ENCODE assay signal across 7 mouse cellular contexts in the genomic region with DNA sequence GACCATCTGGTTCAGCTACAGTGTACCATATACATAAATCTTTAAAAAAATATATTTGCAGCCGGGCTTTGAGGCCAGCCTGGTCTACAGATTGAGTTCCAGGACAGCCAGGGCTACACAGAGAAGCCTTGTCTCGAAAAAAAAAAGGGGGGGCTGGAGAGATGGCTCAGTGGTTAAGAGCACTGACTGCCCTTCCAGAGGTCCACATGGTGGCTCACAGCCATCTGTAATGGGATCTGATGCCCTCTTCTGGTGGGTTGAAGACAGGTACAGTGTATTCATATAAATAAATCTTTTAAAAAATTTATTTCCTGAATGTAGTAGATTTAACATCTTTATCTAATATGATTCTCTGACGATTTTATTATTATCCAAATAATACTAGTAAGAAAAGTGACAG. TPM values are rescaled to one million over a fixed set of nuclear protein-coding genes. Genes with fewer than 3 reads are reported as not detected.
DNase-seq lines count a peak whose midpoint lies in the region; ATAC-seq and TF ChIP-seq lines count a peak whose summit lies in the region.
"Not testable (repeated sequence)": the region's sequence is repeated elsewhere in the genome, so short reads cannot be mapped to it uniquely, and the experiment has no call there.

No protein-coding gene starts in this region.

- H3K36me3 ChIP-seq in forebrain, embryonic 11.5 days (ENCODE audit: control insufficient read depth, insufficient read depth, low read length); midbrain, postnatal 0 days (ENCODE audit: insufficient read depth, low read length); testis, adult 2 months (ENCODE audit: control insufficient read depth, insufficient read depth, low read length): not testable (repeated sequence)

- H3K27me3 ChIP-seq in forebrain, embryonic 11.5 days (ENCODE audit: control insufficient read depth, insufficient read depth, low read length); midbrain, postnatal 0 days (ENCODE audit: insufficient read depth, low read length); testis, adult 2 months (ENCODE audit: control insufficient read depth, insufficient read depth, low read length): not testable (repeated sequence)

- DNase-seq in A20 (ENCODE audit: low read depth, low spot score) = peak; percentile 48
- DNase-seq in forebrain, embryonic 11.5 days (ENCODE audit: low spot score) = peak; percentile 43
- DNase-seq in induced T-regulatory cell, adult 2 months (ENCODE audit: low read depth) = peak; percentile 29
- DNase-seq in left cerebral cortex, adult 2 months (ENCODE audit: extremely low spot score in 1 of 2, low spot score in 2 of 2); midbrain, postnatal 0 days (ENCODE audit: low spot score): not testable (repeated sequence)

- not testable (repeated sequence) for H3K4me1 ChIP-seq in bone marrow, adult 2 months (ENCODE audit: control insufficient read depth, insufficient read depth, low read length)
- H3K4me1 ChIP-seq in forebrain, embryonic 11.5 days (replicated peaks; ENCODE audit: control insufficient read depth, insufficient read depth, low read length) = peaks cover 13% of the 10 kb centered on the region
- H3K4me1 ChIP-seq in midbrain, postnatal 0 days (ENCODE audit: insufficient read depth, low read length) = peaks cover 10% of the 10 kb centered on the region
- peaks cover 17% of the 10 kb centered on the region for H3K4me1 ChIP-seq in testis, adult 2 months (ENCODE audit: control insufficient read depth, insufficient read depth, low read length)

- WGBS in bone marrow, adult 2 months = 52% methylated on average over 3 of the region's 3 CpGs
- 68% methylated on average over 3 of the region's 3 CpGs for WGBS in forebrain, embryonic 11.5 days
- 66% methylated on average over 3 of the region's 3 CpGs for WGBS in midbrain, postnatal 0 days

- intact Hi-C loops in left cerebral cortex, adult 2 months (cut with DNase I) = loop anchor here (2.0 kb wide), 1 partner anchor 637 kb away; no protein-coding TSS in a partner anchor

- H3K9me3 ChIP-seq in forebrain, embryonic 11.5 days (ENCODE audit: control insufficient read depth, low read length); midbrain, postnatal 0 days (ENCODE audit: low read length): not testable (repeated sequence)

- H3K4me2 ChIP-seq in forebrain, embryonic 11.5 days (ENCODE audit: low read depth, low read length, severe bottlenecking); midbrain, postnatal 0 days (ENCODE audit: low read depth, low read length, poor library complexity, severe bottlenecking): not testable (repeated sequence)

- ATAC-seq in forebrain, embryonic 11.5 days (replicated peaks; ENCODE audit: low FRiP score); midbrain, postnatal 0 days (ENCODE audit: low FRiP score): not testable (repeated sequence)

- not testable (repeated sequence) for H3K27ac ChIP-seq in bone marrow, adult 2 months (ENCODE audit: control insufficient read depth, insufficient read depth, low read depth, low read length, poor library complexity); forebrain, embryonic 11.5 days (ENCODE audit: low read depth, low read length); left cerebral cortex, adult 2 months; midbrain, postnatal 0 days (ENCODE audit: low read depth, low read length); testis, adult 2 months (ENCODE audit: control insufficient read depth, insufficient read depth, low read depth, low read length)

- TF ChIP-seq CTCF in bone marrow, adult 2 months (IDR thresholded peaks at IDR 0.05; ENCODE audit: control insufficient read depth, insufficient read depth, low read length) = peak; percentile 6; the same call in 1 of the 2 replicates
- peak; percentile 45 for TF ChIP-seq CTCF in left cerebral cortex, adult 2 months (IDR thresholded peaks at IDR 0.05)
- peak; percentile 44 for TF ChIP-seq CTCF in midbrain, postnatal 0 days (IDR thresholded peaks at IDR 0.05)
- not testable (repeated sequence) for TF ChIP-seq CTCF in testis, adult 2 months (IDR thresholded peaks at IDR 0.05; ENCODE audit: control insufficient read depth, insufficient read depth, insufficient replicate concordance, low read depth, low read length)

- not testable (repeated sequence) for H3K4me3 ChIP-seq in bone marrow, adult 2 months (replicated peaks; ENCODE audit: control insufficient read depth, low read depth, low read length); forebrain, embryonic 11.5 days (ENCODE audit: low read depth, low read length); left cerebral cortex, adult 2 months; midbrain, postnatal 0 days (ENCODE audit: low read depth, low read length)
- peak overlapping the region; percentile 95 for H3K4me3 ChIP-seq in testis, adult 2 months (ENCODE audit: control insufficient read depth, low read depth, low read length)

- H3K9ac ChIP-seq in forebrain, embryonic 11.5 days (ENCODE audit: low read length); midbrain, postnatal 0 days (replicated peaks; ENCODE audit: low read length, poor library complexity, severe bottlenecking): not testable (repeated sequence)

- TF ChIP-seq POLR2A in bone marrow, adult 2 months (IDR thresholded peaks at IDR 0.05; ENCODE audit: borderline replicate concordance, control insufficient read depth, low read depth, low read length); testis, adult 2 months (IDR thresholded peaks at IDR 0.05; ENCODE audit: control insufficient read depth, low read depth, low read length): not testable (repeated sequence)

RNA-seq across cellular contexts. Expression of gene 4931428F04Rik, which starts 2.1 kb away (rescaled TPM):
- 1.5 and 2.2 TPM in 2 replicates for polyA plus RNA-seq in bone marrow, adult 2 months (2011; ENCODE audit: insufficient read depth, insufficient read length, low replicate concordance, missing spikeins)
- 23.4 and 30.3 TPM in 2 replicates for polyA plus RNA-seq in forebrain, embryonic 11.5 days (2014; fragmentation: Nextera tagmentation; extraction: Ambion mirVana)
- 10 to 100 TPM; 28.0 to 30.0 TPM for total RNA-seq in left cerebral cortex, adult 2 months (2021)
- 63.6 and 79.2 TPM in 2 replicates for total RNA-seq in midbrain, postnatal 0 days (2014; rRNA removed)
- 131 and 132 TPM in 2 replicates for polyA plus RNA-seq in midbrain, postnatal 0 days (2015; fragmentation: Nextera tagmentation; extraction: Ambion mirVana)
- polyA plus RNA-seq in testis, adult 2 months (2012; rRNA removed) = 78.2 and 90.9 TPM in 2 replicates

RNA-seq across cellular contexts. Expression of gene Exoc3l, which starts 4.1 kb away (rescaled TPM):
- polyA plus RNA-seq in bone marrow, adult 2 months (2011; ENCODE audit: insufficient read depth, insufficient read length, low replicate concordance, missing spikeins) = 5.7 and 10.4 TPM in 2 replicates
- polyA plus RNA-seq in forebrain, embryonic 11.5 days (2014; fragmentation: Nextera tagmentation; extraction: Ambion mirVana) = 10.3 TPM in 2 replicates
- total RNA-seq in left cerebral cortex, adult 2 months (2021) = 1 to 10 TPM; 1.1 to 2.2 TPM
- 2.0 and 5.1 TPM in 2 replicates for total RNA-seq in midbrain, postnatal 0 days (2014; rRNA removed)
- 6.8 and 6.9 TPM in 2 replicates for polyA plus RNA-seq in midbrain, postnatal 0 days (2015; fragmentation: Nextera tagmentation; extraction: Ambion mirVana)
- 28.2 and 28.5 TPM in 2 replicates for polyA plus RNA-seq in testis, adult 2 months (2012; rRNA removed)

RNA-seq across cellular contexts. Expression of gene E2f4, which starts 5.7 kb away (rescaled TPM):
- polyA plus RNA-seq in bone marrow, adult 2 months (2011; ENCODE audit: insufficient read depth, insufficient read length, low replicate concordance, missing spikeins) = 108 and 115 TPM in 2 replicates
- 122 and 135 TPM in 2 replicates for polyA plus RNA-seq in forebrain, embryonic 11.5 days (2014; fragmentation: Nextera tagmentation; extraction: Ambion mirVana)
- 10 to 100 TPM; 36.4 to 39.3 TPM for total RNA-seq in left cerebral cortex, adult 2 months (2021)
- total RNA-seq in midbrain, postnatal 0 days (2014; rRNA removed) = 28.2 and 35.7 TPM in 2 replicates
- 29.1 and 29.3 TPM in 2 replicates for polyA plus RNA-seq in midbrain, postnatal 0 days (2015; fragmentation: Nextera tagmentation; extraction: Ambion mirVana)
- 64.1 and 67.7 TPM in 2 replicates for polyA plus RNA-seq in testis, adult 2 months (2012; rRNA removed)

RNA-seq across cellular contexts. Expression of gene Elmo3, which starts 13.6 kb away (rescaled TPM):
- polyA plus RNA-seq in bone marrow, adult 2 months (2011; ENCODE audit: insufficient read depth, insufficient read length, low replicate concordance, missing spikeins) = 8.2 and 11.5 TPM in 2 replicates
- 2.4 and 2.6 TPM in 2 replicates for polyA plus RNA-seq in forebrain, embryonic 11.5 days (2014; fragmentation: Nextera tagmentation; extraction: Ambion mirVana)
- total RNA-seq in left cerebral cortex, adult 2 months (2021) = 1 to 10 TPM; 1.4 to 1.9 TPM
- 0.71 and 1.3 TPM in 2 replicates for total RNA-seq in midbrain, postnatal 0 days (2014; rRNA removed)
- 0.81 and 1.3 TPM in 2 replicates for polyA plus RNA-seq in midbrain, postnatal 0 days (2015; fragmentation: Nextera tagmentation; extraction: Ambion mirVana)
- polyA plus RNA-seq in testis, adult 2 months (2012; rRNA removed) = 3.5 and 5.0 TPM in 2 replicates

RNA-seq across cellular contexts. Expression of gene Nol3, which starts 15.9 kb away (rescaled TPM):
- 0.70 TPM in 1 of 2 replicates, not detected in the other for polyA plus RNA-seq in bone marrow, adult 2 months (2011; ENCODE audit: insufficient read depth, insufficient read length, low replicate concordance, missing spikeins)
- polyA plus RNA-seq in forebrain, embryonic 11.5 days (2014; fragmentation: Nextera tagmentation; extraction: Ambion mirVana) = 1.6 and 2.1 TPM in 2 replicates
- total RNA-seq in left cerebral cortex, adult 2 months (2021) = 10 to 100 TPM in 1 of 2 experiments, 1 to 10 TPM in 1; 8.9 to 10.4 TPM
- total RNA-seq in midbrain, postnatal 0 days (2014; rRNA removed) = 2.0 and 2.3 TPM in 2 replicates
- polyA plus RNA-seq in midbrain, postnatal 0 days (2015; fragmentation: Nextera tagmentation; extraction: Ambion mirVana) = 6.5 and 8.1 TPM in 2 replicates
- 0.09 and 0.11 TPM in 2 replicates for polyA plus RNA-seq in testis, adult 2 months (2012; rRNA removed)
